8 mouse cellular contexts compared by ENCODE assay signal in the genomic region with DNA sequence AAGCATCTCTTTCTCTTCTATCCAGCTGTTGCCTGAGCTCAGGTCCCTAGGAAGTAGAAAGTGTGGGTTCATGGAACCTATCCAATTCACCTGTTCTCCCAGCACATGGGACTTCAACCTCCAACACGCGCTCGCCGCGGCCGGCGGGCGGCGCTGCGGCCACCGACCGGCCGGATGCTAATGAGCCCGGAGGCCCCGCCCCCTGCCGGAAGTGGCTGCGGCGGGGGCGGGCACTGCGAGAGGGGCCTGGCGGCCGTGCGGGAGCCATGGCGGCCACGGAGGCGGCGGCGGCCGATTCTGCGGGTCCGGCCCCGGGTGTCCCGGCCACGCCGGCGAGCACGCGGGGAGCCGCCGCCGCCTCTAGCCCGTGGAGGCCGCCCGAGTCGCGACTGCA. TPM values are rescaled to one million over a fixed set of nuclear protein-coding genes. Genes with fewer than 3 reads are reported as not detected.
DNase-seq lines count a peak whose midpoint lies in the region; ATAC-seq and TF ChIP-seq lines count a peak whose summit lies in the region.

A gene (plus strand): TSS at position 233 of the 394 bp plus-strand sequence.

- H3K9ac ChIP-seq in hindbrain, postnatal 0 days (replicated peaks; ENCODE audit: low read length): peak within 1 kb of the TSS; percentile 91

- H3K4me1 ChIP-seq in cortical plate, adult 2 months (ENCODE audit: control insufficient read depth, insufficient read depth, low read length): peaks cover 7% of the 10 kb centered on the region
- H3K4me1 ChIP-seq in hindbrain, postnatal 0 days (ENCODE audit: insufficient read depth, low read length): peaks cover 11% of the 10 kb centered on the region; the same call in 1 of the 2 replicates
- peaks cover 70% of the 10 kb centered on the region for H3K4me1 ChIP-seq in megakaryocyte, embryonic 14.5 days

- no peak for TF ChIP-seq POLR2A in cortical plate, adult 2 months (IDR thresholded peaks at IDR 0.05; ENCODE audit: extremely low read depth, insufficient read depth, low read length)

- under 1% methylated on average over 46 of the region's 46 CpGs for WGBS in hindbrain, postnatal 0 days

- no peaks in the 10 kb centered on the region for H3K27me3 ChIP-seq in hindbrain, postnatal 0 days (ENCODE audit: insufficient read depth, low read length)
- H3K27me3 ChIP-seq in megakaryocyte, embryonic 14.5 days (replicated peaks): no peaks in the 10 kb centered on the region

- peak; percentile 89 to 95 for DNase-seq in adrenal gland, adult (ENCODE audit: inconsistent age in 2 of 2, low spot score in 1 of 2)
- peak; percentile 73 to 82 for DNase-seq in gastrocnemius, adult 8-10 months (ENCODE audit: low spot score in 2 of 2)
- peak; percentile 97 for DNase-seq in hindbrain, postnatal 0 days (ENCODE audit: low spot score)
- DNase-seq in left cerebral cortex, adult 8-10 months (ENCODE audit: low spot score in 2 of 2): peak; percentile 51 to 85
- DNase-seq in right cerebral cortex, postnatal 10 days (ENCODE audit: low spot score in 2 of 2): peak; percentile 87 to 91
- DNase-seq in urinary bladder, postnatal 14 days (ENCODE audit: low spot score): peak; percentile 87

- ATAC-seq in hindbrain, postnatal 0 days: peak; percentile 92

- peak within 1 kb of the TSS; percentile 95 for H3K4me2 ChIP-seq in hindbrain, postnatal 0 days (ENCODE audit: low read depth, low read length)

- H3K9me3 ChIP-seq in hindbrain, postnatal 0 days (ENCODE audit: low read length): no peaks in the 10 kb centered on the region
- no peaks in the 10 kb centered on the region for H3K9me3 ChIP-seq in megakaryocyte, embryonic 14.5 days

- peak within 1 kb of the TSS; percentile 73 for H3K27ac ChIP-seq in cortical plate, adult 2 months (ENCODE audit: insufficient read depth, low read length)
- H3K27ac ChIP-seq in hindbrain, postnatal 0 days: peak within 1 kb of the TSS; percentile 80

- 0 out of 2 replicates have a peak, but pooled peaks cover 1% of the 10 kb centered on the region for H3K36me3 ChIP-seq in hindbrain, postnatal 0 days (ENCODE audit: insufficient read depth, low read length)
- H3K36me3 ChIP-seq in megakaryocyte, embryonic 14.5 days (replicated peaks; ENCODE audit: low read length): peaks cover 22% of the 10 kb centered on the region

- peak within 1 kb of the TSS; percentile 69 for H3K4me3 ChIP-seq in cortical plate, adult 2 months (ENCODE audit: insufficient read depth, low read length)
- peak within 1 kb of the TSS; percentile 96 for H3K4me3 ChIP-seq in hindbrain, postnatal 0 days (ENCODE audit: low read length)
- H3K4me3 ChIP-seq in megakaryocyte, embryonic 14.5 days (replicated peaks): peak within 1 kb of the TSS; percentile 99

- peak; percentile 29; the same call in 1 of the 2 replicates for TF ChIP-seq CTCF in cortical plate, adult 2 months (IDR thresholded peaks at IDR 0.05; ENCODE audit: extremely low read depth, insufficient read depth, low read length)
- peak; percentile 45 for TF ChIP-seq CTCF in hindbrain, postnatal 0 days (IDR thresholded peaks at IDR 0.05; ENCODE audit: low read depth)

RNA-seq across cellular contexts. Expression of the gene that starts here (rescaled TPM):
- polyA plus RNA-seq in cortical plate, adult 2 months (2012; rRNA removed): 40.2 and 40.6 TPM in 2 replicates
- total RNA-seq in gastrocnemius, adult 8-10 months (2022): 10 to 100 TPM; 29.7 to 35.3 (median 30.7) TPM
- 40.7 and 47.3 TPM in 2 replicates for total RNA-seq in hindbrain, postnatal 0 days (2014; rRNA removed)
- polyA plus RNA-seq in hindbrain, postnatal 0 days (2015; fragmentation: Nextera tagmentation; extraction: Ambion mirVana): 18.3 and 20.8 TPM in 2 replicates
- 10 to 100 TPM; 66.7 to 75.1 (median 71.3) TPM for total RNA-seq in left cerebral cortex, adult 8-10 months (2022)
- polyA plus RNA-seq in megakaryocyte, embryonic 14.5 days (2012; ENCODE audit: insufficient read depth, low replicate concordance): 0.95 and 2.5 TPM in 2 replicates

Comparison
In these comparisons a context has a peak if more than half of its experiments do, and no peak if none do; other contexts are left out.
1. Peak in every context shown above with its lines: DNase-seq, ATAC-seq, H3K4me3 ChIP-seq and H3K27ac ChIP-seq.